In genomic region chr12:9235866-9236265, GRCm38 (mm10) we compare ENCODE assay signal across 29 mouse cellular contexts.
DNase-seq lines count a peak whose midpoint lies in the region; ATAC-seq and TF ChIP-seq lines count a peak whose summit lies in the region.
"Had no signal": no experiment of that assay in that cellular context is flagged by ENCODE, and none has a peak within 500 bp of the region (broad histone marks: within the 10 kb centered on the region; RNA-seq: fewer than 3 reads in every experiment).

No protein-coding gene starts in this region.

- no peak overlapping the region for H3K4me3 ChIP-seq in heart, embryonic 11.5 days (ENCODE audit: low read depth, low read length)
- no peak overlapping the region for H3K4me3 ChIP-seq in midbrain, postnatal 0 days (ENCODE audit: low read depth, low read length)
- H3K4me3 ChIP-seq in midbrain, embryonic 10.5 days: no peak overlapping the region
- no peak overlapping the region for H3K4me3 ChIP-seq in kidney, adult 2 months (ENCODE audit: insufficient read depth, low read depth, low read length)
- H3K4me3 ChIP-seq: embryonic facial prominence, embryonic 13.5 days; forebrain, embryonic 10.5 days; forebrain, embryonic 15.5 days; liver, embryonic 12.5 days; neural tube, embryonic 15.5 days had no signal

- H3K9ac ChIP-seq in heart, embryonic 11.5 days (ENCODE audit: low read depth, low read length): no peak overlapping the region
- H3K9ac ChIP-seq in midbrain, postnatal 0 days (replicated peaks; ENCODE audit: low read length, poor library complexity, severe bottlenecking): no peak overlapping the region
- H3K9ac ChIP-seq: embryonic facial prominence, embryonic 13.5 days; forebrain, embryonic 15.5 days; hindbrain, embryonic 14.5 days; liver, embryonic 12.5 days; liver, postnatal 0 days; neural tube, embryonic 15.5 days had no signal

- WGBS in heart, embryonic 11.5 days (ENCODE audit: insufficient replicate concordance): 77% methylated on average over 4 of the region's 4 CpGs
- WGBS in midbrain, postnatal 0 days: 88% methylated on average over 4 of the region's 4 CpGs
- 85% methylated on average over 4 of the region's 4 CpGs for WGBS in midbrain, embryonic 10.5 days
- WGBS in kidney, adult 2 months: 68% methylated on average over 4 of the region's 4 CpGs

- H3K36me3 ChIP-seq in heart, embryonic 11.5 days (ENCODE audit: control insufficient read depth, insufficient read depth, low read length): no peaks in the 10 kb centered on the region
- H3K36me3 ChIP-seq in midbrain, postnatal 0 days (ENCODE audit: insufficient read depth, low read length): no peaks in the 10 kb centered on the region
- no peaks in the 10 kb centered on the region for H3K36me3 ChIP-seq in midbrain, embryonic 10.5 days
- H3K36me3 ChIP-seq in kidney, adult 2 months (ENCODE audit: control insufficient read depth, insufficient read depth, low read length): no peaks in the 10 kb centered on the region
- H3K36me3 ChIP-seq: embryonic facial prominence, embryonic 13.5 days; forebrain, embryonic 10.5 days; forebrain, embryonic 15.5 days; liver, embryonic 12.5 days; neural tube, embryonic 15.5 days had no signal

- H3K4me1 ChIP-seq in heart, embryonic 11.5 days (ENCODE audit: control insufficient read depth, insufficient read depth, low read length): no peaks in the 10 kb centered on the region
- no peaks in the 10 kb centered on the region for H3K4me1 ChIP-seq in midbrain, postnatal 0 days (ENCODE audit: insufficient read depth, low read length)
- no peaks in the 10 kb centered on the region for H3K4me1 ChIP-seq in midbrain, embryonic 10.5 days
- H3K4me1 ChIP-seq in kidney, adult 2 months (ENCODE audit: control insufficient read depth, insufficient read depth, low read length): no peaks in the 10 kb centered on the region
- H3K4me1 ChIP-seq: embryonic facial prominence, embryonic 13.5 days; forebrain, embryonic 10.5 days; forebrain, embryonic 15.5 days; liver, embryonic 12.5 days; neural tube, embryonic 15.5 days had no signal

- H3K9me3 ChIP-seq in heart, embryonic 11.5 days (replicated peaks; ENCODE audit: control insufficient read depth, low read length): no peaks in the 10 kb centered on the region
- no peaks in the 10 kb centered on the region for H3K9me3 ChIP-seq in midbrain, postnatal 0 days (ENCODE audit: low read length)
- no peaks in the 10 kb centered on the region for H3K9me3 ChIP-seq in midbrain, embryonic 10.5 days (replicated peaks)
- H3K9me3 ChIP-seq: embryonic facial prominence, embryonic 13.5 days; forebrain, embryonic 10.5 days; forebrain, embryonic 15.5 days; liver, embryonic 12.5 days; neural tube, embryonic 15.5 days had no signal

- TF ChIP-seq POLR2A in kidney, adult 2 months (IDR thresholded peaks at IDR 0.05; ENCODE audit: low read depth, low read length): no peak

- H3K27me3 ChIP-seq in heart, embryonic 11.5 days (ENCODE audit: control insufficient read depth, insufficient read depth, low read length): no peaks in the 10 kb centered on the region
- no peaks in the 10 kb centered on the region for H3K27me3 ChIP-seq in midbrain, postnatal 0 days (ENCODE audit: insufficient read depth, low read length)
- H3K27me3 ChIP-seq in midbrain, embryonic 10.5 days (ENCODE audit: low read depth, poor library complexity, severe bottlenecking): no peaks in the 10 kb centered on the region
- H3K27me3 ChIP-seq in kidney, adult 2 months (replicated peaks; ENCODE audit: control insufficient read depth, insufficient read depth, low read length): no peaks in the 10 kb centered on the region
- H3K27me3 ChIP-seq: embryonic facial prominence, embryonic 13.5 days; forebrain, embryonic 15.5 days; liver, embryonic 12.5 days; neural tube, embryonic 15.5 days; Patski had no signal

- no peak overlapping the region for H3K27ac ChIP-seq in heart, embryonic 11.5 days (ENCODE audit: low read depth, low read length)
- H3K27ac ChIP-seq in midbrain, postnatal 0 days (ENCODE audit: low read depth, low read length): no peak overlapping the region
- no peak overlapping the region for H3K27ac ChIP-seq in midbrain, embryonic 10.5 days (replicated peaks)
- no peak overlapping the region for H3K27ac ChIP-seq in kidney, adult 2 months (ENCODE audit: insufficient read depth, low read depth, low read length)
- H3K27ac ChIP-seq: embryonic facial prominence, embryonic 13.5 days; forebrain, embryonic 10.5 days; forebrain, embryonic 15.5 days; hindbrain, embryonic 14.5 days; liver, embryonic 12.5 days; macrophage; neural tube, embryonic 15.5 days had no signal

- no peak for TF ChIP-seq CTCF in midbrain, postnatal 0 days (IDR thresholded peaks at IDR 0.05)
- TF ChIP-seq CTCF in kidney, adult 2 months (conservative IDR thresholded peaks at IDR 0.05; ENCODE audit: insufficient read depth, insufficient read length, low read depth, low read length): no peak

- H3K4me2 ChIP-seq in heart, embryonic 11.5 days: no peak overlapping the region
- H3K4me2 ChIP-seq in midbrain, postnatal 0 days (ENCODE audit: low read depth, low read length, poor library complexity, severe bottlenecking): no peak overlapping the region
- H3K4me2 ChIP-seq: embryonic facial prominence, embryonic 13.5 days; forebrain, embryonic 15.5 days; hindbrain, embryonic 14.5 days; liver, embryonic 12.5 days; neural tube, embryonic 15.5 days had no signal

- DNase-seq in heart, adult 11 months: peak; percentile 98
- DNase-seq in midbrain, postnatal 0 days (ENCODE audit: low spot score): no peak
- no peak for DNase-seq in midbrain, embryonic 10.5 days (ENCODE audit: low spot score)
- DNase-seq in heart, postnatal 36 days: peak; percentile 43 to 47
- peak; percentile 43 for DNase-seq in lung, postnatal 36 days
- no peak for DNase-seq in kidney, adult 2 months
- DNase-seq in right cerebral cortex, adult 2 months (ENCODE audit: low spot score in 2 of 2): no peak
- DNase-seq: adrenal gland, postnatal 10 days; cerebellum, adult 11 months; cerebellum, postnatal 10 days; kidney, postnatal 25 days; left cerebral cortex, postnatal 4 days; liver, postnatal 0 days; midbrain, embryonic 14.5 days; retina, postnatal 1 day; right cerebral cortex, postnatal 25 days; spleen, adult 18-20 months; thymus, adult 2 months; thymus, postnatal 36 days had no signal

- no peak for ATAC-seq in heart, embryonic 11.5 days (replicated peaks; ENCODE audit: insufficient number of reproducible peaks, low FRiP score, low TSS enrichment)
- 0 out of 2 replicates have a peak, but pooled peaks have one; percentile 27 for ATAC-seq in midbrain, postnatal 0 days (ENCODE audit: low FRiP score)
- ATAC-seq: forebrain, embryonic 15.5 days; intestine, postnatal 0 days; liver, embryonic 12.5 days; liver, postnatal 0 days; Patski had no signal

- intact Hi-C loops in heart, postnatal 36 days (cut with DNase I): loop anchor here (5.0 kb wide), 1 partner anchor 184 kb away; no protein-coding TSS in a partner anchor

Comparison
In these comparisons a context has a peak if more than half of its experiments do, and no peak if none do; other contexts are left out.
1. DNase-seq: peak in heart, adult 11 months (single experiment), heart, postnatal 36 days (2 of 2) and lung, postnatal 36 days (single experiment); none in midbrain, postnatal 0 days (single experiment), midbrain, embryonic 10.5 days (single experiment), kidney, adult 2 months (single experiment) and right cerebral cortex, adult 2 months (0 of 2).